ENCODE assay signal across 13 mouse cellular contexts in the genomic region with DNA sequence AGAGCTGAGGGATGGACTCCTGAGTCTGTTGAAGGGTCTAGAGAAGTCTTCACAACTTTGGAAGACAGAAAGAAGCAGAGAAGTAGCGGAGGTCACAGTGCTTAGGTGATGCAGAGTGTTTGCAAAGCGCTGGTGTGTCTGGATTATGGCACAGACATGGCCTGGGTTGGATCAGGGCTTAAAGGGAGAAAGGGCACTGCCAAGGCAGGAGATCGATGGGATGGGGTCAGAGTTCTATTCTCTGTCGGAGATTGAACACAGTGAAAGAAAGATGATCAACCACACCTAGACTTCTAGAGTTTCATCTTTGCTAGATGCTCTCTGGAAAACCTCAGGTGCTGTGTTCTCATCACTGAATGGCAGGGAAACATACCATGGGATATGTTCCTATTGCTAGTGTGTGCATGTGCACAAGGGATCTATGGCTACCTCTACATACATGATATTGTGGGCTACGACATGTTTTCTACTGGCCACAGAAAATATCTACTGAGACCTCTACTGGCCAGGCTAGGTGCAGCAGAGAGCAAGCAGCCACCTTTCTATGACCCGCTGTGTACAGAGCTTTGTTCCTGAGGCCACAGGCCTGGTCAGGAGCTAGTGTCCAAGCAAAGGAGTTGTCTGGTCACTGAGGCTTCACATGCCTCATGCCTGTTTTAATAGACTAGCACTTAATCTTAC. TPM values are rescaled to one million over a fixed set of nuclear protein-coding genes. Genes with fewer than 3 reads are reported as not detected.
DNase-seq lines count a peak whose midpoint lies in the region; ATAC-seq and TF ChIP-seq lines count a peak whose summit lies in the region.
"Had no signal": no experiment of that assay in that cellular context is flagged by ENCODE, and none has a peak within 500 bp of the region (broad histone marks: within the 10 kb centered on the region; RNA-seq: fewer than 3 reads in every experiment).

No protein-coding gene starts in this region.

- no peak overlapping the region for H3K27ac ChIP-seq in gastrocnemius, adult 2 months
- H3K27ac ChIP-seq in midbrain, postnatal 0 days (ENCODE audit: low read depth, low read length), result no peak overlapping the region
- H3K27ac ChIP-seq in midbrain, embryonic 16.5 days (ENCODE audit: low read length), result no peak overlapping the region
- H3K27ac ChIP-seq: embryonic facial prominence, embryonic 15.5 days; neural tube, embryonic 15.5 days had no signal

- H3K4me3 ChIP-seq in gastrocnemius, adult 2 months, result no peak overlapping the region
- H3K4me3 ChIP-seq in midbrain, postnatal 0 days (ENCODE audit: low read depth, low read length), result no peak overlapping the region
- no peak overlapping the region for H3K4me3 ChIP-seq in midbrain, embryonic 16.5 days (ENCODE audit: low read depth, low read length)
- H3K4me3 ChIP-seq: embryonic facial prominence, embryonic 15.5 days; neural tube, embryonic 15.5 days had no signal

- DNase-seq in gastrocnemius, adult 2 months, result no peak
- no peak for DNase-seq in gastrocnemius, postnatal 4 days (ENCODE audit: low spot score in 2 of 2)
- no peak for DNase-seq in midbrain, postnatal 0 days (ENCODE audit: low spot score)
- peak; percentile 38 for DNase-seq in kidney, postnatal 14 days
- no peak for DNase-seq in c-Kit-positive CD71-positive TER-119-positive erythroid progenitor cells, embryonic 14.5 days (ENCODE audit: low spot score)
- no peak for DNase-seq in left cerebral cortex, postnatal 25 days (ENCODE audit: low spot score in 2 of 2)

- no peak for ATAC-seq in midbrain, postnatal 0 days (ENCODE audit: low FRiP score)
- no peak for ATAC-seq in midbrain, embryonic 16.5 days
- no peak for ATAC-seq in megakaryocyte, adult 5-6 weeks (ENCODE audit: poor library complexity, severe bottlenecking)

- no peak overlapping the region for H3K9ac ChIP-seq in midbrain, postnatal 0 days (replicated peaks; ENCODE audit: low read length, poor library complexity, severe bottlenecking)
- H3K9ac ChIP-seq in midbrain, embryonic 16.5 days (ENCODE audit: low read depth, low read length), result no peak overlapping the region
- H3K9ac ChIP-seq: embryonic facial prominence, embryonic 15.5 days; neural tube, embryonic 15.5 days had no signal

- no peaks in the 10 kb centered on the region for H3K27me3 ChIP-seq in midbrain, postnatal 0 days (ENCODE audit: insufficient read depth, low read length)
- H3K27me3 ChIP-seq in midbrain, embryonic 16.5 days (ENCODE audit: control insufficient read depth, insufficient read depth, low read depth, low read length), result no peaks in the 10 kb centered on the region
- H3K27me3 ChIP-seq: embryonic facial prominence, embryonic 15.5 days; neural tube, embryonic 15.5 days had no signal

- no peaks in the 10 kb centered on the region for H3K9me3 ChIP-seq in midbrain, postnatal 0 days (ENCODE audit: low read length)
- H3K9me3 ChIP-seq in midbrain, embryonic 16.5 days (replicated peaks; ENCODE audit: control insufficient read depth, low read length, poor library complexity, severe bottlenecking), result no peaks in the 10 kb centered on the region
- H3K9me3 ChIP-seq: embryonic facial prominence, embryonic 15.5 days; neural tube, embryonic 15.5 days had no signal

- no peak overlapping the region for H3K4me2 ChIP-seq in midbrain, postnatal 0 days (ENCODE audit: low read depth, low read length, poor library complexity, severe bottlenecking)
- H3K4me2 ChIP-seq in midbrain, embryonic 16.5 days (ENCODE audit: low read length), result no peak overlapping the region
- H3K4me2 ChIP-seq: embryonic facial prominence, embryonic 15.5 days; neural tube, embryonic 15.5 days had no signal

- no peaks in the 10 kb centered on the region for H3K4me1 ChIP-seq in midbrain, postnatal 0 days (ENCODE audit: insufficient read depth, low read length)
- no peaks in the 10 kb centered on the region for H3K4me1 ChIP-seq in midbrain, embryonic 16.5 days (ENCODE audit: control insufficient read depth, insufficient read depth, low read length)
- H3K4me1 ChIP-seq: embryonic facial prominence, embryonic 15.5 days; neural tube, embryonic 15.5 days had no signal

- intact Hi-C loops in gastrocnemius, adult 2 months (cut with DNase I), result loop anchor here (5.0 kb wide), 1 partner anchor 435 kb away; the partner anchor contains the start of gene Rnasel
- intact Hi-C loops in left cerebral cortex, postnatal 25 days (cut with DNase I), result loop anchor here (5.0 kb wide), 3 partner anchors 65 to 625 kb away; no protein-coding TSS in a partner anchor

- peak; percentile 41; the same call in 1 of the 2 replicates for TF ChIP-seq CTCF in gastrocnemius, adult 2 months (IDR thresholded peaks at IDR 0.05)
- peak; percentile 69 for TF ChIP-seq CTCF in midbrain, postnatal 0 days (IDR thresholded peaks at IDR 0.05)

- no peaks in the 10 kb centered on the region for H3K36me3 ChIP-seq in midbrain, postnatal 0 days (ENCODE audit: insufficient read depth, low read length)
- H3K36me3 ChIP-seq in midbrain, embryonic 16.5 days (ENCODE audit: control insufficient read depth, insufficient read depth, low read length), result no peaks in the 10 kb centered on the region
- H3K36me3 ChIP-seq: embryonic facial prominence, embryonic 15.5 days; neural tube, embryonic 15.5 days had no signal

- WGBS in midbrain, postnatal 0 days, result 73% methylated on average over 6 of the region's 6 CpGs
- WGBS in midbrain, embryonic 16.5 days, result 70% methylated on average over 6 of the region's 6 CpGs

RNA-seq across cellular contexts. Expression of gene Zfp648, which starts 18.5 kb away (rescaled TPM):
- total RNA-seq in gastrocnemius, adult 2 months (2021), result not detected
- not detected for total RNA-seq in gastrocnemius, postnatal 4 days (2021)
- total RNA-seq in midbrain, postnatal 0 days (2014; rRNA removed), result not detected in 2 replicates
- polyA plus RNA-seq in midbrain, postnatal 0 days (2015; fragmentation: Nextera tagmentation; extraction: Ambion mirVana), result 0.75 and 0.85 TPM in 2 replicates
- polyA plus RNA-seq in midbrain, embryonic 16.5 days (2015; fragmentation: Nextera tagmentation; extraction: Ambion mirVana), result 1.2 and 1.3 TPM in 2 replicates
- under 1 TPM; 0.80 to 0.92 TPM for total RNA-seq in left cerebral cortex, postnatal 25 days (2021)
- total RNA-seq in megakaryocyte, adult 5-6 weeks (2015), result not detected in 2 replicates
- total RNA-seq in megakaryocyte, adult 5-6 weeks (2017), result not detected in 2 replicates
- total RNA-seq: gastrocnemius, adult 8-10 months; heart, postnatal 25 days had no signal
- polyA plus RNA-seq: spleen, adult 2 months had no signal
